Mouse (Mus musculus) cerebellum, postnatal 25 days (tissue): ENCODE measurements around the gene Tyrobp.

Experiments used
- DNase-seq, 2 experiments: peaks; one replicate each; pipeline ENCODE4 v3.0.0; 2021; ENCODE audit warnings: mixed read lengths in 2 of 2

Tyrobp gene

GRCm38 (mm10) chr7:30429327-30429726, 15.8 kb downstream of the Tyrobp start:
- no peak for DNase-seq

- no peak for DNase-seq
Observed at GRCm38 (mm10) chr7:30430191-30430590, 16.6 kb downstream of the Tyrobp start.

GRCm38 (mm10) chr7:30431793-30432192, 18.2 kb downstream of the Tyrobp start:
- peak; percentile 87 to 95 for DNase-seq

- peak in 1 of 2 experiments; percentile 31 for DNase-seq
Observed at GRCm38 (mm10) chr7:30434238-30434637, 20.7 kb downstream of the Tyrobp start.

- no peak for DNase-seq
Observed at GRCm38 (mm10) chr7:30434701-30435100, 21.1 kb downstream of the Tyrobp start.

GRCm38 (mm10) chr7:30435156-30435555, 21.6 kb downstream of the Tyrobp start:
- peak in 1 of 2 experiments; percentile 15 for DNase-seq

GRCm38 (mm10) chr7:30436879-30437278, 23.3 kb downstream of the Tyrobp start:
- peak in 1 of 2 experiments; percentile 25 for DNase-seq

- DNase-seq, result peak in 1 of 2 experiments; percentile 12
Observed at GRCm38 (mm10) chr7:30439734-30440133, 26.2 kb downstream of the Tyrobp start.

GRCm38 (mm10) chr7:30440697-30441096, 27.1 kb downstream of the Tyrobp start:
- DNase-seq, result peak; percentile 72 to 83

GRCm38 (mm10) chr7:30443696-30444095, 30.1 kb downstream of the Tyrobp start:
- DNase-seq, result peak in 1 of 2 experiments; percentile 16

GRCm38 (mm10) chr7:30444154-30444970, 30.8 kb downstream of the Tyrobp start:
- DNase-seq, result peak in 1 of 2 experiments; percentile 59

- DNase-seq, result peak; percentile 86 to 91
Observed at GRCm38 (mm10) chr7:30444971-30445751, 31.6 kb downstream of the Tyrobp start, which contains the start of gene Aplp1. Aplp1 (minus strand) TSS chr7:30445535.

- no peak for DNase-seq
Observed at GRCm38 (mm10) chr7:30450241-30450640, 36.7 kb downstream of the Tyrobp start.

- no peak for DNase-seq
Observed at GRCm38 (mm10) chr7:30453327-30453726, 39.8 kb downstream of the Tyrobp start.

GRCm38 (mm10) chr7:30453766-30454165, 40.2 kb downstream of the Tyrobp start:
- DNase-seq, result peak in 1 of 2 experiments; percentile 55

GRCm38 (mm10) chr7:30454259-30454658, 40.7 kb downstream of the Tyrobp start:
- no peak for DNase-seq

- no peak for DNase-seq
Observed at GRCm38 (mm10) chr7:30456487-30456886, 42.9 kb downstream of the Tyrobp start.

- DNase-seq, result no peak
Observed at GRCm38 (mm10) chr7:30456911-30457628, 43.5 kb downstream of the Tyrobp start.

GRCm38 (mm10) chr7:30457629-30458330, 44.2 kb downstream of the Tyrobp start, which contains the start of the genes Kirrel2 and Nphs1:
Kirrel2 (minus strand) TSS chr7:30457690.
Nphs1 (plus strand) TSS chr7:30458315.
- peak in 1 of 2 experiments; percentile 48 for DNase-seq

GRCm38 (mm10) chr7:30459484-30459883, 45.9 kb downstream of the Tyrobp start:
- DNase-seq, result no peak

GRCm38 (mm10) chr7:30463568-30463967, 50.0 kb downstream of the Tyrobp start:
- no peak for DNase-seq

GRCm38 (mm10) chr7:30463996-30464395, 50.4 kb downstream of the Tyrobp start:
- no peak for DNase-seq
